In genomic region chr10:128347541-128347940, GRCm38 (mm10) we compare ENCODE assay signal across 18 mouse cellular contexts.
"Had no signal": no experiment of that assay in that cellular context is flagged by ENCODE, and none has a peak within 500 bp of the region (broad histone marks: within the 10 kb centered on the region; RNA-seq: fewer than 3 reads in every experiment).

No protein-coding gene starts in this region.

- H3K4me3 ChIP-seq: midbrain, embryonic 10.5 days; midbrain, embryonic 12.5 days; myocyte; neural tube, embryonic 13.5 days; neural tube, embryonic 15.5 days had no signal

- H3K4me1 ChIP-seq: midbrain, embryonic 12.5 days had no signal

- DNase-seq: lung, embryonic 14.5 days; lung, postnatal 10 days; lung, postnatal 4 days; midbrain, embryonic 14.5 days; retina, postnatal 1 day; right cerebral cortex, adult 18-20 months; right cerebral cortex, postnatal 25 days; right cerebral cortex, postnatal 4 days; spleen, adult 18-20 months; thymus, adult 2 months; thymus, postnatal 25 days; thymus, postnatal 4 days had no signal

- ATAC-seq: midbrain, embryonic 16.5 days had no signal

- H3K4me2 ChIP-seq: lung, embryonic 14.5 days; midbrain, embryonic 12.5 days; neural tube, embryonic 13.5 days; neural tube, embryonic 15.5 days had no signal

- H3K9me3 ChIP-seq: midbrain, embryonic 10.5 days; midbrain, embryonic 12.5 days; neural tube, embryonic 13.5 days; neural tube, embryonic 15.5 days had no signal

- H3K27me3 ChIP-seq: midbrain, embryonic 12.5 days; neural tube, embryonic 13.5 days; neural tube, embryonic 15.5 days had no signal

- H3K27ac ChIP-seq: midbrain, embryonic 10.5 days; midbrain, embryonic 12.5 days; neural tube, embryonic 13.5 days; neural tube, embryonic 15.5 days had no signal

- H3K9ac ChIP-seq: lung, embryonic 14.5 days; midbrain, embryonic 12.5 days; neural tube, embryonic 13.5 days; neural tube, embryonic 15.5 days had no signal
